Comparison of ENCODE assay signal across 10 mouse cellular contexts in the genomic region with DNA sequence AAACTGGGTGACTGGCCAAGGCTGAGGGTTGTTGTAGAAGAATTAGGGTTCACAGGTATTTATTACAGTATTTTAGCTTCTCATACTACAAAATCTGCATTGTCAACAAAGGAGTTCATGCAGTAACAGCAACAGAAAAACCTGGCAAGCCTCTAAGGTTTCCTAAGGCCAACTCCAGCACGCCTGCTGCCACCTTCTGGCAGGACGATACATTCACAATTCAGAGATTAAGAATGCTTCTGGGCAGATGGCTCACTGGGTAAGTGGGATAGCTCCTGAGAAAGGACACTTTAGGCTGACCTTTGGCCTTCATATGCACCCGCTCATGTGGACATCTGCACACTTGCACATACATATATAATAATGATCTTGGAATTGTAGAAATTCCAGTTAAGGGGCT. TPM values are rescaled to one million over a fixed set of nuclear protein-coding genes. Genes with fewer than 3 reads are reported as not detected.
DNase-seq lines count a peak whose midpoint lies in the region; ATAC-seq and TF ChIP-seq lines count a peak whose summit lies in the region.
"Had no signal": no experiment of that assay in that cellular context is flagged by ENCODE, and none has a peak within 500 bp of the region (broad histone marks: within the 10 kb centered on the region; RNA-seq: fewer than 3 reads in every experiment).

No protein-coding gene starts in this region.

- DNase-seq in heart, adult 8-10 months (ENCODE audit: low spot score) = peak; percentile 51
- DNase-seq in CH12.LX (ENCODE audit: extremely low read depth) = peak; percentile 54
- peak; percentile 51 for DNase-seq in c-Kit-positive CD71-positive TER-119-negative erythroid progenitor cells, embryonic 14.5 days (ENCODE audit: low read depth)
- DNase-seq in gastrocnemius, adult 18-20 months (ENCODE audit: low spot score) = peak; percentile 59
- peak; percentile 67 to 73 for DNase-seq in kidney, postnatal 4 days
- peak; percentile 63 for DNase-seq in lung, postnatal 14 days

- dilution Hi-C loops in CH12.LX (cut with MboI; ENCODE audit: extremely low pct_ligation_motif_present, extremely low pct_unique_long_range_greater_than_20kb, low sequenced_read_pairs) = no loop called here

- peak; percentile 28 to 76; a peak in 3 of 4 replicates for TF ChIP-seq CTCF in CH12.LX (conservative IDR thresholded peaks at IDR 0.05 in 1 of 2, IDR thresholded peaks at IDR 0.05 in 1 of 2; ENCODE audit: low read depth in 2 of 2, low read length in 2 of 2)

- H3K27ac ChIP-seq in heart, embryonic 12.5 days (ENCODE audit: poor library complexity, severe bottlenecking) = no peak overlapping the region
- no peak overlapping the region for H3K27ac ChIP-seq in CH12.LX (ENCODE audit: insufficient read depth, low read depth)
- H3K27ac ChIP-seq in stomach, embryonic 14.5 days (ENCODE audit: low read length) = no peak overlapping the region
- H3K27ac ChIP-seq: limb, embryonic 12.5 days had no signal

- H3K36me3 ChIP-seq in heart, embryonic 12.5 days = peaks cover 65% of the 10 kb centered on the region
- peaks cover 60 to 84% of the 10 kb centered on the region in 2 experiments for H3K36me3 ChIP-seq in CH12.LX (replicated peaks in 1 of 2; ENCODE audit: control insufficient read depth in 1 of 2, insufficient read depth in 1 of 2, low read length in 1 of 2)
- peaks cover 48% of the 10 kb centered on the region for H3K36me3 ChIP-seq in stomach, embryonic 14.5 days (ENCODE audit: control insufficient read depth, insufficient read depth, low read length)

- in situ Hi-C loops in CH12.LX (cut with MboI; ENCODE audit: low pct_ligation_motif_present, low pct_unique_long_range_greater_than_20kb, low sequenced_read_pairs) = no loop called here

- no peak for ATAC-seq in heart, embryonic 12.5 days (ENCODE audit: insufficient number of reproducible peaks, low FRiP score)
- 0 out of 2 replicates have a peak, but pooled peaks have one; percentile 28 for ATAC-seq in stomach, embryonic 14.5 days (ENCODE audit: insufficient number of reproducible peaks, insufficient read depth, low FRiP score, low read depth)

- TF ChIP-seq POLR2A in CH12.LX (IDR thresholded peaks at IDR 0.05; ENCODE audit: low read depth, low read length) = no peak

- H3K4me3 ChIP-seq in heart, embryonic 12.5 days = no peak overlapping the region
- H3K4me3 ChIP-seq in CH12.LX (replicated peaks in 1 of 3; ENCODE audit: low read depth in 2 of 3, low read length in 2 of 3, poor library complexity in 1 of 3) = no peak overlapping the region
- no peak overlapping the region for H3K4me3 ChIP-seq in stomach, embryonic 14.5 days (ENCODE audit: low read depth, low read length)
- H3K4me3 ChIP-seq: limb, embryonic 12.5 days had no signal

- peak; percentile 49 for TF ChIP-seq RAD21 in CH12.LX (IDR thresholded peaks at IDR 0.05; ENCODE audit: low read depth, low read length)

- 0 out of 2 replicates have a peak, but pooled peaks cover 3% of the 10 kb centered on the region for H3K4me1 ChIP-seq in heart, embryonic 12.5 days (replicated peaks)
- H3K4me1 ChIP-seq in CH12.LX (ENCODE audit: control insufficient read depth in 1 of 2, insufficient read depth in 2 of 2) = peaks cover 0 to under 1% of the 10 kb centered on the region in 2 experiments; a peak in 1 of 4 replicates
- no peaks in the 10 kb centered on the region for H3K4me1 ChIP-seq in stomach, embryonic 14.5 days (ENCODE audit: control insufficient read depth, insufficient read depth, low read length)
- H3K4me1 ChIP-seq: limb, embryonic 12.5 days had no signal

- 42% methylated on average over 3 of the region's 3 CpGs for WGBS in heart, embryonic 12.5 days
- WGBS in stomach, embryonic 14.5 days = 40% methylated on average over 3 of the region's 3 CpGs

- TF ChIP-seq EP300 in CH12.LX (IDR thresholded peaks at IDR 0.05; ENCODE audit: low read length) = no peak

- H3K9ac ChIP-seq in heart, embryonic 12.5 days = no peak overlapping the region
- H3K9ac ChIP-seq in CH12.LX (ENCODE audit: insufficient read depth, low read depth) = no peak overlapping the region
- H3K9ac ChIP-seq in stomach, embryonic 14.5 days (replicated peaks; ENCODE audit: low read depth, low read length) = no peak overlapping the region
- H3K9ac ChIP-seq: limb, embryonic 12.5 days had no signal

- H3K9me3 ChIP-seq in heart, embryonic 12.5 days (replicated peaks) = no peaks in the 10 kb centered on the region
- H3K9me3 ChIP-seq in CH12.LX (replicated peaks; ENCODE audit: low read length) = no peaks in the 10 kb centered on the region
- no peaks in the 10 kb centered on the region for H3K9me3 ChIP-seq in stomach, embryonic 14.5 days (ENCODE audit: control insufficient read depth, low read depth, low read length)
- H3K9me3 ChIP-seq: limb, embryonic 12.5 days had no signal

- peaks cover 29% of the 10 kb centered on the region for H3K79me2 ChIP-seq in CH12.LX (replicated peaks; ENCODE audit: control insufficient read depth, extremely low read depth, insufficient read depth, poor library complexity, severe bottlenecking)

- no peak overlapping the region for H3K4me2 ChIP-seq in heart, embryonic 12.5 days
- no peak overlapping the region for H3K4me2 ChIP-seq in CH12.LX (ENCODE audit: insufficient read depth, low read depth, poor library complexity, severe bottlenecking)
- no peak overlapping the region for H3K4me2 ChIP-seq in stomach, embryonic 14.5 days (replicated peaks; ENCODE audit: low read depth, low read length)
- H3K4me2 ChIP-seq: limb, embryonic 12.5 days had no signal

- no peaks in the 10 kb centered on the region for H3K27me3 ChIP-seq in heart, embryonic 12.5 days (replicated peaks)
- H3K27me3 ChIP-seq in CH12.LX (replicated peaks) = no peaks in the 10 kb centered on the region
- no peaks in the 10 kb centered on the region for H3K27me3 ChIP-seq in stomach, embryonic 14.5 days (ENCODE audit: control insufficient read depth, insufficient read depth, low read length)
- H3K27me3 ChIP-seq: limb, embryonic 12.5 days had no signal

TF ChIP-seq in CH12.LX, 34 proteins besides CTCF, POLR2A, EP300 and RAD21:
- TF ChIP-seq RCOR1 (conservative IDR thresholded peaks at IDR 0.05; ENCODE audit: low read depth, low read length) (no peak), SMC3 (IDR thresholded peaks at IDR 0.05; ENCODE audit: low read depth, low read length) (peak; percentile 66)

RNA-seq across cellular contexts. Expression of a gene that starts 9.3 kb away (rescaled TPM):
- 100 to 1,000 TPM; 216 to 235 (median 228) TPM for total RNA-seq in heart, adult 8-10 months (2022)
- 279 and 286 TPM in 2 replicates for polyA plus RNA-seq in heart, embryonic 12.5 days (2016; fragmentation: Nextera tagmentation; extraction: Ambion mirVana)
- total RNA-seq in CH12.LX (2012; rRNA removed) (285 and 389 TPM in 2 replicates), CH12.LX (2014; rRNA removed) (496 and 558 TPM in 2 replicates)
- 425 and 495 TPM in 2 replicates for polyA plus RNA-seq in CH12.LX (2012; ENCODE audit: insufficient read length, low read depth)
- 100 to 1,000 TPM; 229 TPM for total RNA-seq in gastrocnemius, adult 18-20 months (2021)
- 256 and 262 TPM in 2 replicates for polyA plus RNA-seq in stomach, embryonic 14.5 days (2014; fragmentation: Nextera tagmentation; extraction: Ambion mirVana)

RNA-seq across cellular contexts. Expression of a gene that starts 9.3 kb away (rescaled TPM):
- 10 to 100 TPM; 15.4 to 21.4 (median 18.0) TPM for total RNA-seq in heart, adult 8-10 months (2022)
- 35.5 and 37.9 TPM in 2 replicates for polyA plus RNA-seq in heart, embryonic 12.5 days (2016; fragmentation: Nextera tagmentation; extraction: Ambion mirVana)
- total RNA-seq in CH12.LX (2012; rRNA removed) (36.3 and 39.9 TPM in 2 replicates), CH12.LX (2014; rRNA removed) (66.1 and 77.9 TPM in 2 replicates)
- polyA plus RNA-seq in CH12.LX (2012; ENCODE audit: insufficient read length, low read depth) = 25.7 and 40.6 TPM in 2 replicates
- 10 to 100 TPM; 25.3 to 28.9 TPM for total RNA-seq in gastrocnemius, adult 18-20 months (2021)
- 47.1 and 50.2 TPM in 2 replicates for polyA plus RNA-seq in stomach, embryonic 14.5 days (2014; fragmentation: Nextera tagmentation; extraction: Ambion mirVana)

RNA-seq across cellular contexts. Expression of a gene that starts 32.8 kb away (rescaled TPM):
- total RNA-seq in heart, adult 8-10 months (2022) = 100 to 1,000 TPM; 120 to 145 (median 131) TPM
- 146 and 147 TPM in 2 replicates for polyA plus RNA-seq in heart, embryonic 12.5 days (2016; fragmentation: Nextera tagmentation; extraction: Ambion mirVana)
- 41.6 and 47.6 TPM in 2 replicates for total RNA-seq in CH12.LX (2012; rRNA removed)
- total RNA-seq in CH12.LX (2014; rRNA removed) = 102 and 109 TPM in 2 replicates
- polyA plus RNA-seq in CH12.LX (2012; ENCODE audit: insufficient read length, low read depth) = 59.3 and 63.9 TPM in 2 replicates
- total RNA-seq in gastrocnemius, adult 18-20 months (2021) = 10 to 100 TPM; 65.2 to 76.7 TPM
- 109 and 117 TPM in 2 replicates for polyA plus RNA-seq in stomach, embryonic 14.5 days (2014; fragmentation: Nextera tagmentation; extraction: Ambion mirVana)

RNA-seq across cellular contexts. Expression of a gene that starts 50.6 kb away (rescaled TPM):
- not detected for total RNA-seq in heart, adult 8-10 months (2022)
- not detected in 2 replicates for polyA plus RNA-seq in heart, embryonic 12.5 days (2016; fragmentation: Nextera tagmentation; extraction: Ambion mirVana)
- total RNA-seq in CH12.LX (2012; rRNA removed) (not detected in 2 replicates), CH12.LX (2014; rRNA removed) (not detected in 2 replicates)
- not detected in 2 replicates for polyA plus RNA-seq in CH12.LX (2012; ENCODE audit: insufficient read length, low read depth)
- not detected for total RNA-seq in gastrocnemius, adult 18-20 months (2021)
- not detected in 2 replicates for polyA plus RNA-seq in stomach, embryonic 14.5 days (2014; fragmentation: Nextera tagmentation; extraction: Ambion mirVana)
- total RNA-seq: adrenal gland, postnatal 4 days had no signal
- polyA plus RNA-seq: limb, embryonic 12.5 days had no signal
